Mouse (Mus musculus): ENCODE results near the gene Midn.

DNA sequence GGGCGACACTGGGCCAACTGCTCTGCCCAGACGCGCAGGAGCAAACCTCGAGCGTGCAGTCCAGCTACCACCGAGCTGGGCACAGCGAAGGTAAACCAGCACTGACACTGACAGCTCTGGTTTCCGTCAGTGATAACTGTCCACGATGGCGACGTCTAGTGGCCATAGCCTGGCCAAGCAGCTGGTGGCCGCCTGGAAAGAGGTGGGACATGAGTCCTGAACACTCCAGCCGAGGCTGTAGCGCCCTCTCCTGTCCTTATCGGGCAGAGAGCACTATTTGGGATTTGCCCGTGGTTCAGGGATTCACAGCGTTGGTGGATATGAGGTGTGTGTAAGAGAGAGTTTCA is 16.9 kb downstream of the Midn start:
- TF ChIP-seq CTCF (IDR thresholded peaks at IDR 0.05; ENCODE audit: borderline replicate concordance, insufficient read depth, low read depth, low read length): peak; percentile 99
- peak; percentile 99 for TF ChIP-seq POLR2A (IDR thresholded peaks at IDR 0.05; ENCODE audit: borderline replicate concordance, insufficient read depth, low read length)
